Mouse (Mus musculus) urinary bladder, postnatal 14 days (tissue): ENCODE data around the gene Hist2h2aa1.
"Not testable (repeated sequence)": the region's sequence is repeated elsewhere in the genome, so short reads cannot be mapped to it uniquely, and the experiment has no call there.

Experiments used
- DNase-seq: peaks from one replicate; pipeline ENCODE4 v3.0.0; 2021; ENCODE audit warnings: low spot score

The Hist2h2aa1 gene

DNA sequence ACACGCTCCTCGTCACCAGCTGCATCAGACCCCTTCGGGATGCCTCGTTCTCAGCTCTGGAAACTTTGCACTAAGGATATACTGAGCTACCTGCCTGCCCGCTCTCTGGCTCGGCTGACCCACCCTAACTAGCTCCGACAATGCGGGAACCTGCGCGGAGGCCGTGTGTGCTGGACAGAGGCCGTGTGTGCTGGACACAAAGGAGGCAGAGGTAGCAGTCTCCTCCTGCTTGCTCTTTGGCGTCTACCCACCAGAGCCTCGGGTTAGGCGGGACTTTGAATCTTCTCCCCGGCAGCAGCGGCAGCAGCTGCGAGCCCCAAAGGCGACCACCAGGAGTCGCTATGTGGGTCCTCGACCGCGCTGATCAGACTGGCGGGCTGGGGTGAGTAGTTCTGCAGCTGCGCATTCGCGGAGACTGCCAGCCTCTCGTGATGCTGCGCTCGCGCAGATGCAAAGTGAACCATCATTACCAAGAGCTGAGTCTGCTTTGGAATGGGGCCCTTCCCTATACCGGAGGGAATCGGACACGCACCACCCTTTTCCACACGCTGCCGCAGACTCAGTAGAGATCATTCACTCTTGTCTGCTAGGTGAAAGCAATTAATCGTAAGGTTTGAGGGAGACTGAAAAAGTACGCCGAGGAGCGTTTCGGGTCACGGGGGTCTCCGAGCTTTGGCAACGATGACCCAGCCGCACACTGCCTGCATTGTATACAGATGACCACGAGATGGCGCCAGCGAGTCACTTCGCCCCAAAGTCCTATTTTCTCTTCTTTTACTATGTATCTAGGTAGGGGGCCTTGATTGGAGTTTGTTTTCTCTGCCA lies 32.7 kb downstream of the Hist2h2aa1 start:
- peak; percentile 92 for DNase-seq

DNA sequence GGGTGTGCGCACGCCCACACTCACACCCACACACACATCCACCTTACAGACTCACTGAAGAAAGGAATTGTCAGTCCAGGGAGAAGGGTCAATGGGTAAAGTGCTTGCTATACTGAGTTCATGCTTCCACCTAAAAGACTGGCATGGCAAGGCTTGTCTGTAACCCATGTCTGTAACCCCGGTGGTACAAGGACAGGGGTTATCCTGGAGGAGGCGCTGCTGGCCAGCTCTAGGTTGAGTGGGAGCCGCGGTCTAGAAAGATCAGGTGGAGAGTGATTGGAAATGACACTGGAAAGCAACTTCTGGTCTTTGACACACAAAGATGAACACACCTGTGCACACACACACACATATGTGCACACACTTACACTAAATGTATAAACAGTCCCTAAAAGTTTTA lies 35.4 kb downstream of the Hist2h2aa1 start:
- DNase-seq, result no peak

DNA sequence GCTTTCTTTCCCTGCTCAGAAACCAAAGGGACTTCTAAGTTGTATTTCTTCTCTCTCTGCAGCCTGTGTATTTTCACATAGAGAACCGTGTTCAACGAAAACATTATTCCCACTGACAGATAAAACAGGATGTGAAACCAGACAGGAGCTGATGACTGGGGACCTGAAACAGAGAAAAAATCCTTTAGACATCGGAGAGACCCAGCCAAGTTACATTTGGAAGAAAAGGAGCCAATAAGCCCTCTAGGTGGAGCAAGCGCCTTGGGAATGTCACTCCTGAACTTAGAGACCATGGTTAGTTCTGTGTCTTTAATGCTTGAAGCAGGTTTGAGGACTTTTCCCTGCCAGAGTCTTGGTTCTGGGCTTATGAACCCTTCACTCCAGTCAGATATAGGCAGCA lies 39.2 kb downstream of the Hist2h2aa1 start:
- DNase-seq, result no peak

DNA sequence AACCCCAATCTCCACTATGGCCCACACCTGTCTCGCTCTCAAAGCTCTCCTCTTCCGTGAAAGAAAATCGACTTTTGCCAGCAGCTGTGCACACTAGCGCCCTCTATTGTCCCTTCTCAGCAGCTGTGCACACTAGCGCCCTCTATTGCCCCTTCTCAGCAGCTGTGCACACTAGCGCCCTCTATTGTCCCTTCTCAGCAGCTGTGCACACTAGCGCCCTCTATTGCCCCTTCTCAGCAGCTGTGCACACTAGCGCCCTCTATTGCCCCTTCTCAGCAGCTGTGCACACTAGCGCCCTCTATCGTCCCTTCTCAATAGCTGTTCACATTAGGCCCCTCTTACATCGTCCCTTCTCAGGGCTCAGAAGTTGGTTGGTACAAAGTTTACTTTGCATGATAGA lies 42.0 kb downstream of the Hist2h2aa1 start:
- not testable (repeated sequence) for DNase-seq

DNA sequence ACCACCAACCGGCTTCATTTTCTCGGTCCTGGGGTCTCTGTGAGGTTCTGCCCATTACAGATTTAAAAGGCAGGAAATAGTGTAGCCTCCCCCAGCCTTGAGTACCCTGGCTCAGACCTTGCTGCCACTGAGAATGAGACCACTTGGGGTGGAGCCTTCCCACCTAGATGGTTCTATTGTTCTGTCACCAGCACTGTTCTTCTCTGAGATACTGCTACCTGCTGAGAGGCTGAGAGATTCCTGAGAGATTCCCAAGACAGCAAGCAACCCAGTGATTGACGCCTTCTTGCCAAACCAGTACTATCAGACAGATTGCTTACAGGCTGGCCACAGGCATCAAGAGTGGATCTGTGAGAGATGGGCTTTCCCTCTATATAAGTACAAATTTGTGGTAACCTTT lies 43.9 kb downstream of the Hist2h2aa1 start:
- DNase-seq, result no peak

DNA sequence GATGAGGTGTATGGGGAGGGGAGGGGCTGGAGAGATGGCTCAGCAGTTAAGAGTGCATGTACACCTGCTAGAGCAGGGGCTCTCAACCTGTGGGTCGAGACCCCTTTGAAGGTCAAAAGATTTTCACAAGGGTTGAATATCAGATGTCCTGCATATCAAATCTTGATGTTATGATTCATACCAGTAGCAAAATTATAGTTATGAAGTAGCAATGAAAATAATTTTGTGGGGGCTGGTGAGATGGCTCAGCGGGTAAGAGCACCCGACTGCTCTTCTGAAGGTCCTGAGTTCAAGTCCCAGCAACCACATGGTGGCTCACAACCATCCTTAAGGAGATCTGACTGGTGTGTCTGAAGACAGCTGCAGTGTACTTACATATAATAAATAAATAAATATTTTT lies 45.4 kb downstream of the Hist2h2aa1 start:
- DNase-seq, result not testable (repeated sequence)

DNA sequence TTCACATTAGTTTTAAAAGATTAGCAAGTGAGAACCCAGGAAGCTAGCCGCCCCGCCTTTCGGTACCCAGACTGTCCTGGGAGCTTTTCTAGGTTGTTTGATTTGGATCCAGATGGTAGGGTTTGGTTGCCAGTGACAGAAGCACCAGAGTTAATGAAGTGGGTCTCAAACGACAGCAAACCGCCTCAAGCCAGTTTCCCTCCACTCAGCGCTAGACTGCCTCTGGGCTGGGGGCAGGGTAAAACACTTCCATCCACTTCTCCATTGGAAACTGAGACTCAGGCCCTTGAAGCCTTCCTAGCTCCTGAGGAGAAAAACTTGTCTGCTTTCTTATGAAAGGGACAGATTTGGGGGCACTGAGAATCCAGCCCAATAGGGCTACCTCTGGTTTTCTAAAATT lies 47.3 kb downstream of the Hist2h2aa1 start:
- no peak for DNase-seq

DNA sequence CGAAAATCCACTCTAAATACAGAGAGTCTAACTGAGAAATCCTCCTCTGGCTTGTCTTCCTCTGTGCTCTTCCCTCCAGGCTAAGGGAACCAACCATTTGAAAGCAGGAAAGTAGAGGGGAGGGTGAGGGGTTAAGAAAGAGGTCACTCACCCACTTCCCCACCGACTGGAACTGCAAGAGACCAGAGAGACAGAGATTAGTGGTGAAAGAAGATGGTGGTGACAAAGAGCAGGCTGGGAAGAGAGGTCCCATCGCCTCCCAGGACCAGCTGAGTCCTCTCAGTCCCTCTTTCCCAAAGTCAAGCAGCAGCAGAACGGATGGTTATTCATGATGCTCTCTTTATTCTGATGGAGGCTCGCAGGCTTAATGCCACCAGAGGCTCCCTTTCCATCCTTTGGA lies 48.1 kb downstream of the Hist2h2aa1 start:
- no peak for DNase-seq

DNA sequence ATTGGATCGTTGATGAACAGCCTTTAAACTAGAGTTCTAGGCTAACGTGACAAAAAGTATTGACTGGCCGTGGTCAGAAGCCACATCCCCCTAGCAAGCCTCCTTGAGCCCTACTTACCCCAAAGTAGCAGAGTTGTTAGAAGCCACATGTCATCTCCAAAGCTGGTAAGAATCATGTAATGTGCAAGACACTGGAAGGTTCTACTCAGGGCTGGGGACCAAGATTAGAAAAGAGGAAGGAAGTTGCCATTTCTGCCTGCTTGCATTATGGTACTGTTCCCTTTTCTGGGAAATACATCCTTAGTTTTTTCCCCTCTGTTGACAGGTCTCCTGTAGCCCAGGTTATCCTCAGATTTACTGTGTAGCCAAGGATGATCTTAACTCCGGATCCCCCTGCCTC lies 48.5 kb downstream of the Hist2h2aa1 start, which contains the start of gene Fcgr1:
TSS of gene Fcgr1 (minus strand) at position 183 of the 400 bp plus-strand sequence.
- DNase-seq, result no peak
